ENCODE assay signal across 9 mouse cellular contexts in the genomic region with DNA sequence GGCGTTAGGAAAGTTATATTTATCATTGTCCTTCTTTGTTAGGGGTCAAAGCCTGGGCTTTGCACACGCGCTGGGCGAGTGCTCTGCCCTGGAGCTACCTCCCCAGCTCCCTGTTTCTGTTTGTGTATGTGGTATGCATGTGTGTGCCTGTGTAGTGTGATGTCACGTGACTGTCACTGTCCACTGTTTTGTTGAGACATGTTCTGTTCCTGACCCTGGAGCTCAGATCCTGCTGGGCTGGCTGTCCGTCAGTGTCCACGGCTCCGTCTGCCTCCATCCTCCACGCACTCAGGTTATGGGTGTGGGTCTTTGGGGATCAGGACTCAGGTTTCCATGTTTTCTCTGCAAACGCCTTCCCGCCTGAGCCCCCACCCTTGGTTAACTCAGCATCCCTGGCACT. TPM values are rescaled to one million over a fixed set of nuclear protein-coding genes. Genes with fewer than 3 reads are reported as not detected.
A peak's percentile ranks its signal among the peaks of the same experiment; 100 is the strongest.
DNase-seq lines count a peak whose midpoint lies in the region; ATAC-seq lines count a peak whose summit lies in the region.
"Had no signal": no experiment of that assay in that cellular context is flagged by ENCODE, and none has a peak within 500 bp of the region (broad histone marks: within the 10 kb centered on the region; RNA-seq: fewer than 3 reads in every experiment).

No protein-coding gene starts in this region.

- no peaks in the 10 kb centered on the region for H3K36me3 ChIP-seq in forebrain, embryonic 15.5 days
- H3K36me3 ChIP-seq in forebrain, embryonic 16.5 days (ENCODE audit: control insufficient read depth, insufficient read depth) = no peaks in the 10 kb centered on the region; the same call in 1 of the 2 replicates
- peaks cover 21% of the 10 kb centered on the region for H3K36me3 ChIP-seq in liver, embryonic 12.5 days

- H3K9ac ChIP-seq in forebrain, embryonic 15.5 days (replicated peaks) = no peak overlapping the region
- no peak overlapping the region for H3K9ac ChIP-seq in forebrain, embryonic 16.5 days (replicated peaks; ENCODE audit: low read depth, low read length)
- peak overlapping the region; percentile 94 for H3K9ac ChIP-seq in liver, embryonic 12.5 days

- intact Hi-C loops in left cerebral cortex, postnatal 14 days (cut with DNase I) = loop anchor here (5.0 kb wide), 1 partner anchor 44 kb away; no protein-coding TSS in a partner anchor

- peak overlapping the region; percentile 50; the same call in 1 of the 2 replicates for H3K4me2 ChIP-seq in forebrain, embryonic 15.5 days (replicated peaks)
- H3K4me2 ChIP-seq in forebrain, embryonic 16.5 days (ENCODE audit: low read length) = no peak overlapping the region
- H3K4me2 ChIP-seq in liver, embryonic 12.5 days = peak overlapping the region; percentile 75

- H3K27me3 ChIP-seq in forebrain, embryonic 15.5 days = no peaks in the 10 kb centered on the region
- no peaks in the 10 kb centered on the region for H3K27me3 ChIP-seq in forebrain, embryonic 16.5 days (replicated peaks; ENCODE audit: control insufficient read depth, insufficient read depth, low read length)
- H3K27me3 ChIP-seq in liver, embryonic 12.5 days (replicated peaks) = no peaks in the 10 kb centered on the region

- peak; percentile 8 for DNase-seq in thymus, postnatal 14 days
- DNase-seq in thymus, postnatal 0 days (ENCODE audit: low spot score) = no peak
- no peak for DNase-seq in layer of hippocampus, adult 8-10 months (ENCODE audit: low spot score in 2 of 2)
- DNase-seq in left cerebral cortex, postnatal 14 days (ENCODE audit: low spot score in 2 of 2) = no peak
- DNase-seq in urinary bladder, adult 2 months (ENCODE audit: low spot score) = no peak
- DNase-seq: layer of hippocampus, postnatal 36 days had no signal

- H3K4me3 ChIP-seq in forebrain, embryonic 15.5 days = no peak overlapping the region
- H3K4me3 ChIP-seq in forebrain, embryonic 16.5 days (replicated peaks; ENCODE audit: low read length) = no peak overlapping the region
- peak overlapping the region; percentile 91 for H3K4me3 ChIP-seq in liver, embryonic 12.5 days

- no peaks in the 10 kb centered on the region for H3K9me3 ChIP-seq in forebrain, embryonic 15.5 days
- no peaks in the 10 kb centered on the region for H3K9me3 ChIP-seq in forebrain, embryonic 16.5 days (ENCODE audit: control insufficient read depth, low read length)
- H3K9me3 ChIP-seq in liver, embryonic 12.5 days (replicated peaks) = no peaks in the 10 kb centered on the region

- H3K27ac ChIP-seq in forebrain, embryonic 15.5 days (replicated peaks) = no peak overlapping the region
- no peak overlapping the region for H3K27ac ChIP-seq in forebrain, embryonic 16.5 days (ENCODE audit: low read length)
- peak overlapping the region; percentile 97; the same call in 1 of the 2 replicates for H3K27ac ChIP-seq in liver, embryonic 12.5 days

- ATAC-seq in forebrain, embryonic 15.5 days (replicated peaks) = no peak
- no peak for ATAC-seq in forebrain, embryonic 16.5 days
- ATAC-seq in liver, embryonic 12.5 days = no peak

- WGBS in forebrain, embryonic 15.5 days = 82% methylated on average over 11 of the region's 11 CpGs
- 82% methylated on average over 11 of the region's 11 CpGs for WGBS in forebrain, embryonic 16.5 days
- WGBS in liver, embryonic 12.5 days (ENCODE audit: insufficient replicate concordance) = 82% methylated on average over 11 of the region's 11 CpGs

- peaks cover 37% of the 10 kb centered on the region for H3K4me1 ChIP-seq in forebrain, embryonic 15.5 days
- peaks cover 32% of the 10 kb centered on the region for H3K4me1 ChIP-seq in forebrain, embryonic 16.5 days (replicated peaks; ENCODE audit: control insufficient read depth, insufficient read depth, low read length)
- H3K4me1 ChIP-seq in liver, embryonic 12.5 days = peaks cover 73% of the 10 kb centered on the region

RNA-seq across cellular contexts. Expression of a gene that starts 2.0 kb away (rescaled TPM):
- 29.9 and 32.1 TPM in 2 replicates for polyA plus RNA-seq in forebrain, embryonic 15.5 days (2015; fragmentation: Nextera tagmentation; extraction: Ambion mirVana)
- 32.4 and 34.0 TPM in 2 replicates for polyA plus RNA-seq in forebrain, embryonic 16.5 days (2015; fragmentation: Nextera tagmentation; extraction: Ambion mirVana)
- 18.0 and 18.8 TPM in 2 replicates for polyA plus RNA-seq in thymus, postnatal 0 days (2015; fragmentation: Nextera tagmentation; extraction: Ambion mirVana)
- 17.8 and 18.7 TPM in 2 replicates for polyA plus RNA-seq in liver, embryonic 12.5 days (2016; fragmentation: Nextera tagmentation; extraction: Ambion mirVana)
- total RNA-seq in layer of hippocampus, adult 8-10 months (2022) = 10 to 100 TPM; 30.5 to 35.9 (median 31.9) TPM
- total RNA-seq in left cerebral cortex, postnatal 14 days (2021) = 10 to 100 TPM; 33.8 to 34.1 TPM
- polyA plus RNA-seq in urinary bladder, adult 2 months (2012; rRNA removed) = 20.8 and 21.6 TPM in 2 replicates

RNA-seq across cellular contexts. Expression of a gene that starts 2.2 kb away (rescaled TPM):
- 37.9 and 39.4 TPM in 2 replicates for polyA plus RNA-seq in forebrain, embryonic 15.5 days (2015; fragmentation: Nextera tagmentation; extraction: Ambion mirVana)
- 45.5 and 52.0 TPM in 2 replicates for polyA plus RNA-seq in forebrain, embryonic 16.5 days (2015; fragmentation: Nextera tagmentation; extraction: Ambion mirVana)
- polyA plus RNA-seq in thymus, postnatal 0 days (2015; fragmentation: Nextera tagmentation; extraction: Ambion mirVana) = 38.5 and 39.6 TPM in 2 replicates
- polyA plus RNA-seq in liver, embryonic 12.5 days (2016; fragmentation: Nextera tagmentation; extraction: Ambion mirVana) = 13.2 and 17.7 TPM in 2 replicates
- total RNA-seq in layer of hippocampus, adult 8-10 months (2022) = 10 to 100 TPM; 20.1 to 26.4 (median 24.8) TPM
- total RNA-seq in left cerebral cortex, postnatal 14 days (2021) = 10 to 100 TPM; 22.3 to 27.0 TPM
- polyA plus RNA-seq in urinary bladder, adult 2 months (2012; rRNA removed) = 27.3 and 30.4 TPM in 2 replicates

RNA-seq across cellular contexts. Expression of a gene that starts 30.4 kb away (rescaled TPM):
- polyA plus RNA-seq in forebrain, embryonic 15.5 days (2015; fragmentation: Nextera tagmentation; extraction: Ambion mirVana) = 23.9 and 25.8 TPM in 2 replicates
- 29.3 and 29.4 TPM in 2 replicates for polyA plus RNA-seq in forebrain, embryonic 16.5 days (2015; fragmentation: Nextera tagmentation; extraction: Ambion mirVana)
- 34.5 and 36.2 TPM in 2 replicates for polyA plus RNA-seq in thymus, postnatal 0 days (2015; fragmentation: Nextera tagmentation; extraction: Ambion mirVana)
- 9.5 and 9.7 TPM in 2 replicates for polyA plus RNA-seq in liver, embryonic 12.5 days (2016; fragmentation: Nextera tagmentation; extraction: Ambion mirVana)
- total RNA-seq in layer of hippocampus, adult 8-10 months (2022) = 10 to 100 TPM; 25.1 to 28.9 (median 26.2) TPM
- 10 to 100 TPM; 19.1 to 20.6 TPM for total RNA-seq in left cerebral cortex, postnatal 14 days (2021)
- 7.9 and 9.8 TPM in 2 replicates for polyA plus RNA-seq in urinary bladder, adult 2 months (2012; rRNA removed)
